Comparison of ENCODE assay signal across 6 mouse cellular contexts in the genomic region with DNA sequence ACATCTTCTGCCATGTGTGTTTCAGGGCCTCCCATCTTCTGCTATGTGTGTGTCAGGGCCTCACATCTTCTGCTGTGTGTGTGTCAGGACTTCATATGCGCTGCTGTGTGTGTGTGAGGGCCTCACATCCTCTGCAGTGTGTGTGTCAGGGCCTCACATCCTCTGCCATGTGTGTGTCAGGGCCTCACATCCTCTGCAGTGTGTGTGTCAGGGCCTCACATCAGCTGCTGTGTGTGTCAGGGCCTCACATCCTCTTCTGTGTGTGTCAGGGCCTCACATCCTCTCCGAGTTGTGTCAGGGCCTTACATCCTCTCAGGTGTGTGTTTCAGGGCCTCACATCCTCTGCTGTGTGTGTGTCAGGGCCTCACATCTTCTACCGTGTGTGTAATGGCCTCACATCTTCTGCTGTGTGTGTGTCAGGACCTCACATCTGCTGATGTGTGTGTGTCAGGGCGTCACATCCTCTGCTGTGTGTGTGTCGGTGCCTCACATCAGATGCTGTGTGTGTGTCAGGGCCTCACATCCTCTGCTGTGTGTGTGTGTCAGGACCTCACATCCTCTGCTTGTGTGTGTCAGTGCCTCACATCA.
DNase-seq lines count a peak whose midpoint lies in the region; ATAC-seq lines count a peak whose summit lies in the region.
"Not testable (repeated sequence)": the region's sequence is repeated elsewhere in the genome, so short reads cannot be mapped to it uniquely, and the experiment has no call there.

No protein-coding gene starts in this region.

- H3K36me3 ChIP-seq in megakaryocyte, embryonic 14.5 days (replicated peaks; ENCODE audit: low read length); neural tube, embryonic 11.5 days (ENCODE audit: control insufficient read depth, insufficient read depth, low read length): not testable (repeated sequence)

- 76% methylated on average over 5 of the region's 5 CpGs for WGBS in neural tube, embryonic 11.5 days

- peaks cover 20% of the 10 kb centered on the region for H3K9me3 ChIP-seq in megakaryocyte, embryonic 14.5 days
- H3K9me3 ChIP-seq in neural tube, embryonic 11.5 days (ENCODE audit: control insufficient read depth, low read length): not testable (repeated sequence)

- not testable (repeated sequence) for H3K27ac ChIP-seq in neural tube, embryonic 11.5 days (ENCODE audit: low read depth, low read length)

- H3K4me1 ChIP-seq in megakaryocyte, embryonic 14.5 days; neural tube, embryonic 11.5 days (ENCODE audit: control insufficient read depth, insufficient read depth, low read length): not testable (repeated sequence)

- DNase-seq in CD4-positive helper T cell, adult 2 months (ENCODE audit: low read depth, low spot score): peak; percentile 1
- DNase-seq in embryo, embryonic 10 days (ENCODE audit: low spot score): peak; percentile 1
- peak; percentile 76 for DNase-seq in heart, adult 11 months
- DNase-seq in induced T-regulatory cell, adult 2 months (ENCODE audit: low read depth): peak; percentile 0
- peak; percentile 7 for DNase-seq in neural tube, embryonic 11.5 days (ENCODE audit: low spot score)

- H3K4me3 ChIP-seq in megakaryocyte, embryonic 14.5 days (replicated peaks): peak overlapping the region; percentile 48
- not testable (repeated sequence) for H3K4me3 ChIP-seq in neural tube, embryonic 11.5 days (ENCODE audit: low read depth, low read length)

- H3K9ac ChIP-seq in neural tube, embryonic 11.5 days (ENCODE audit: low read length): not testable (repeated sequence)

- H3K4me2 ChIP-seq in neural tube, embryonic 11.5 days (ENCODE audit: low read depth): not testable (repeated sequence)

- H3K27me3 ChIP-seq in megakaryocyte, embryonic 14.5 days (replicated peaks); neural tube, embryonic 11.5 days (ENCODE audit: control insufficient read depth, insufficient read depth, low read length): not testable (repeated sequence)

- ATAC-seq in neural tube, embryonic 11.5 days (ENCODE audit: insufficient read depth, low FRiP score, low TSS enrichment): not testable (repeated sequence)

Comparison
In these comparisons a context has a peak if more than half of its experiments do, and no peak if none do; other contexts are left out.
1. DNase-seq: peak in every context shown above with its lines; median percentile 76 in heart, adult 11 months; 7 in neural tube, embryonic 11.5 days; 1 in CD4-positive helper T cell, adult 2 months; 1 in embryo, embryonic 10 days; 0 in induced T-regulatory cell, adult 2 months.